Mouse (Mus musculus) limb, embryonic 10.5 days (tissue): ENCODE results near the gene Prok1. TPM values are rescaled to one million over a fixed set of nuclear protein-coding genes. Genes with fewer than 3 reads are reported as not detected.

ENCODE experiments used
- DNase-seq: peaks from one replicate; pipeline ENCODE4 v3.0.0-alpha.2; 2017; ENCODE audit warnings: low spot score
- H3K27ac ChIP-seq: fragments of 300-500 bp; sonication (generic); 2 replicates; pipeline ENCODE4 v1.5.1; 2016; ENCODE audit warnings: mild to moderate bottlenecking
- H3K27me3 ChIP-seq: fragments of 300-500 bp; sonication (generic); 2 replicates; pipeline ENCODE4 v1.6.1; 2016; ENCODE audit warnings: low read depth, mild to moderate bottlenecking; ENCODE audit not compliant: poor library complexity, severe bottlenecking
- H3K36me3 ChIP-seq: fragments of 300-500 bp; sonication (generic); 2 replicates; pipeline ENCODE4 v1.6.1; 2016; ENCODE audit warnings: mild to moderate bottlenecking, moderate library complexity
- H3K4me1 ChIP-seq: fragments of 300-500 bp; sonication (generic); 2 replicates; pipeline ENCODE4 v1.6.1; 2016
- H3K4me3 ChIP-seq: fragments of 300-500 bp; sonication (generic); 2 replicates; pipeline ENCODE4 v1.5.1; 2016; ENCODE audit warnings: mild to moderate bottlenecking, moderate library complexity
- H3K9me3 ChIP-seq: fragments of 300-500 bp; sonication (generic); replicated peaks from 2 replicates; pipeline ENCODE4 v1.6.1; 2016; ENCODE audit warnings: mild to moderate bottlenecking
- WGBS: fragments of 180-500 bp; shearing (Covaris S2); methylation state at CpG from one replicate; pipeline ENCODE4 v1.1.7; 2016; 5-methylcytosine and 5-hydroxymethylcytosine counted together
- polyA plus RNA-seq: library from polyadenylated mRNA; unstranded; fragments of >200 nt; fragmentation: Nextera tagmentation; extraction: Ambion mirVana; gene quantifications from 2 replicates; pipeline ENCODE4 v1.2.1, GENCODE M21; 2016

Prok1 gene
- polyA plus RNA-seq, 1 experiment from 2014 or later: not detected

GRCm38 (mm10) chr3:107230527-107230926 is 9.0 kb downstream of the Prok1 start, which contains the start of gene A630076J17Rik:
A630076J17Rik (plus strand) TSS chr3:107230614.
- 52% methylated on average over 1 of the region's 1 CpGs for WGBS
- DNase-seq: no peak
- Histone ChIP-seq H3K9me3 (no peaks in the 10 kb centered on the region), H3K4me1 (no peaks in the 10 kb centered on the region), H3K4me3 (no peak within 1 kb of the TSS), H3K27me3 (no peaks in the 10 kb centered on the region), H3K27ac (no peak within 1 kb of the TSS), H3K36me3 (no peaks in the 10 kb centered on the region)

- Histone ChIP-seq H3K4me3 (no peak overlapping the region), H3K4me1 (no peaks in the 10 kb centered on the region), H3K36me3 (no peaks in the 10 kb centered on the region), H3K27me3 (no peaks in the 10 kb centered on the region), H3K9me3 (no peaks in the 10 kb centered on the region), H3K27ac (no peak overlapping the region)
- 75% methylated on average over 5 of the region's 5 CpGs for WGBS
- no peak for DNase-seq
These were observed 9.7 kb downstream of the Prok1 start for GRCm38 (mm10) chr3:107229822-107230221.

GRCm38 (mm10) chr3:107229221-107229620 is 10.3 kb downstream of the Prok1 start:
- H3K4me3 ChIP-seq: no peak overlapping the region
- no peaks in the 10 kb centered on the region for H3K36me3 ChIP-seq
- no peak overlapping the region for H3K27ac ChIP-seq
- no peaks in the 10 kb centered on the region for H3K9me3 ChIP-seq
- DNase-seq: no peak
- H3K27me3 ChIP-seq: no peaks in the 10 kb centered on the region
- 76% methylated on average over 5 of the region's 5 CpGs for WGBS
- H3K4me1 ChIP-seq: no peaks in the 10 kb centered on the region

- 95% methylated on average over 5 of the region's 5 CpGs for WGBS
- Histone ChIP-seq H3K9me3 (no peaks in the 10 kb centered on the region), H3K4me3 (no peak overlapping the region)
These were observed 13.7 kb downstream of the Prok1 start for GRCm38 (mm10) chr3:107225820-107226219.

GRCm38 (mm10) chr3:107223230-107223629 is 16.3 kb downstream of the Prok1 start:
- Histone ChIP-seq H3K27ac (no peak overlapping the region), H3K4me1 (no peaks in the 10 kb centered on the region), H3K36me3 (no peaks in the 10 kb centered on the region), H3K4me3 (no peak overlapping the region), H3K9me3 (no peaks in the 10 kb centered on the region), H3K27me3 (no peaks in the 10 kb centered on the region)
- 84% methylated on average over 1 of the region's 1 CpGs for WGBS
- DNase-seq: no peak

More at GRCm38 (mm10) chr3:107225820-107226219, 13.7 kb downstream of the Prok1 start:
- Histone ChIP-seq H3K4me1 (no peaks in the 10 kb centered on the region), H3K27ac (no peak overlapping the region), H3K36me3 (no peaks in the 10 kb centered on the region), H3K27me3 (no peaks in the 10 kb centered on the region)
- no peak for DNase-seq

- Histone ChIP-seq H3K27ac (no peak within 1 kb of the TSS), H3K4me3 (no peak within 1 kb of the TSS), H3K9me3 (no peaks in the 10 kb centered on the region), H3K4me1 (no peaks in the 10 kb centered on the region), H3K27me3 (no peaks in the 10 kb centered on the region), H3K36me3 (no peaks in the 10 kb centered on the region)
- WGBS: 92% methylated on average over 10 of the region's 10 CpGs
- DNase-seq: no peak
These were observed 17.9 kb downstream of the Prok1 start, which contains the start of gene Cym for GRCm38 (mm10) chr3:107221608-107222007. Cym (minus strand) TSS chr3:107221732.

- Histone ChIP-seq H3K4me1 (no peaks in the 10 kb centered on the region), H3K27me3 (no peaks in the 10 kb centered on the region), H3K4me3 (no peak overlapping the region), H3K36me3 (no peaks in the 10 kb centered on the region), H3K27ac (no peak overlapping the region), H3K9me3 (no peaks in the 10 kb centered on the region)
- no peak for DNase-seq
- WGBS: 92% methylated on average over 7 of the region's 7 CpGs
These were observed 20.9 kb downstream of the Prok1 start for GRCm38 (mm10) chr3:107218572-107218971.

GRCm38 (mm10) chr3:107217101-107217480 is 22.4 kb downstream of the Prok1 start:
- 90% methylated on average over 3 of the region's 3 CpGs for WGBS
- Histone ChIP-seq H3K4me3 (no peak overlapping the region), H3K9me3 (no peaks in the 10 kb centered on the region), H3K36me3 (no peaks in the 10 kb centered on the region), H3K27me3 (no peaks in the 10 kb centered on the region), H3K27ac (no peak overlapping the region), H3K4me1 (no peaks in the 10 kb centered on the region)
- no peak for DNase-seq

GRCm38 (mm10) chr3:107216400-107217100 is 23.0 kb downstream of the Prok1 start:
- no peak for DNase-seq
- H3K36me3 ChIP-seq: no peaks in the 10 kb centered on the region
- no peak overlapping the region for H3K27ac ChIP-seq
- no peaks in the 10 kb centered on the region for H3K4me1 ChIP-seq
- no peak overlapping the region for H3K4me3 ChIP-seq
- WGBS: 81% methylated on average over 8 of the region's 8 CpGs
- H3K27me3 ChIP-seq: no peaks in the 10 kb centered on the region
- no peaks in the 10 kb centered on the region for H3K9me3 ChIP-seq

- Histone ChIP-seq H3K36me3 (no peaks in the 10 kb centered on the region), H3K4me3 (no peak overlapping the region), H3K4me1 (no peaks in the 10 kb centered on the region), H3K9me3 (no peaks in the 10 kb centered on the region), H3K27me3 (no peaks in the 10 kb centered on the region), H3K27ac (no peak overlapping the region)
- WGBS: 83% methylated on average over 5 of the region's 5 CpGs
- DNase-seq: no peak
These were observed 24.9 kb downstream of the Prok1 start for GRCm38 (mm10) chr3:107214606-107215005.

GRCm38 (mm10) chr3:107207625-107208253 is 31.8 kb downstream of the Prok1 start:
- H3K27ac ChIP-seq: no peak overlapping the region
- no peaks in the 10 kb centered on the region for H3K4me1 ChIP-seq
- no peaks in the 10 kb centered on the region for H3K9me3 ChIP-seq
- DNase-seq: no peak
- H3K27me3 ChIP-seq: no peaks in the 10 kb centered on the region
- WGBS: 65% methylated on average over 7 of the region's 7 CpGs
- H3K36me3 ChIP-seq: no peaks in the 10 kb centered on the region
- no peak overlapping the region for H3K4me3 ChIP-seq

- DNase-seq: no peak
- H3K36me3 ChIP-seq: no peaks in the 10 kb centered on the region
- 50% methylated on average over 4 of the region's 4 CpGs for WGBS
These were observed 32.9 kb downstream of the Prok1 start for GRCm38 (mm10) chr3:107206490-107207150.

GRCm38 (mm10) chr3:107205994-107206393 is 33.5 kb downstream of the Prok1 start:
- H3K4me3 ChIP-seq: no peak overlapping the region
- H3K36me3 ChIP-seq: no peaks in the 10 kb centered on the region
- H3K9me3 ChIP-seq: no peaks in the 10 kb centered on the region
- H3K27me3 ChIP-seq: no peaks in the 10 kb centered on the region
- WGBS: 15% methylated on average over 4 of the region's 4 CpGs
- H3K4me1 ChIP-seq: no peaks in the 10 kb centered on the region
- peak; percentile 77 for DNase-seq
- no peak overlapping the region for H3K27ac ChIP-seq

More at GRCm38 (mm10) chr3:107206490-107207150, 32.9 kb downstream of the Prok1 start:
- H3K4me3 ChIP-seq: no peak overlapping the region
- no peaks in the 10 kb centered on the region for H3K9me3 ChIP-seq
- no peaks in the 10 kb centered on the region for H3K27me3 ChIP-seq
- no peak overlapping the region for H3K27ac ChIP-seq
- H3K4me1 ChIP-seq: no peaks in the 10 kb centered on the region
